Mouse (Mus musculus) forebrain, embryonic 10.5 days (tissue): ENCODE data around the gene Atg4b. TPM values are rescaled to one million over a fixed set of nuclear protein-coding genes. Genes with fewer than 3 reads are reported as not detected.
"Not testable (repeated sequence)": the region's sequence is repeated elsewhere in the genome, so short reads cannot be mapped to it uniquely, and the experiment has no call there.

Experiments used
- DNase-seq: peaks from one replicate; pipeline ENCODE4 v3.0.0-alpha.2; 2017; ENCODE audit warnings: low spot score; ENCODE audit errors: extremely low spot score
- H3K27ac ChIP-seq: fragments of 300-500 bp; sonication (generic); 2 replicates; pipeline ENCODE4 v1.5.1; 2016; ENCODE audit warnings: mild to moderate bottlenecking
- H3K27me3 ChIP-seq: fragments of 300-500 bp; sonication (generic); 2 replicates; pipeline ENCODE4 v1.6.1; 2016; ENCODE audit warnings: mild to moderate bottlenecking; ENCODE audit not compliant: poor library complexity, severe bottlenecking
- H3K36me3 ChIP-seq: fragments of 300-500 bp; sonication (generic); replicated peaks from 2 replicates; pipeline ENCODE4 v1.6.1; 2016; ENCODE audit warnings: mild to moderate bottlenecking, moderate library complexity
- H3K4me1 ChIP-seq: fragments of 300-500 bp; sonication (generic); 2 replicates; pipeline ENCODE4 v1.6.1; 2016
- H3K4me3 ChIP-seq: fragments of 300-500 bp; sonication (generic); 2 replicates; pipeline ENCODE4 v1.5.1; 2016; ENCODE audit warnings: mild to moderate bottlenecking, moderate library complexity
- H3K9me3 ChIP-seq: fragments of 300-500 bp; sonication (generic); 2 replicates; pipeline ENCODE4 v1.6.1; 2016; ENCODE audit warnings: mild to moderate bottlenecking, moderate library complexity
- WGBS: fragments of 180-500 bp; shearing (Covaris S2); methylation state at CpG from one replicate; pipeline ENCODE4 v1.1.7; 2016; 5-methylcytosine and 5-hydroxymethylcytosine counted together
- polyA plus RNA-seq: library from polyadenylated mRNA; unstranded; fragments of >200 nt; fragmentation: Nextera tagmentation; extraction: Ambion mirVana; gene quantifications from 2 replicates; pipeline ENCODE4 v1.2.1, GENCODE M21; 2016

The Atg4b gene
- polyA plus RNA-seq, 1 experiment from 2014 or later, result 90.2 TPM

DNA sequence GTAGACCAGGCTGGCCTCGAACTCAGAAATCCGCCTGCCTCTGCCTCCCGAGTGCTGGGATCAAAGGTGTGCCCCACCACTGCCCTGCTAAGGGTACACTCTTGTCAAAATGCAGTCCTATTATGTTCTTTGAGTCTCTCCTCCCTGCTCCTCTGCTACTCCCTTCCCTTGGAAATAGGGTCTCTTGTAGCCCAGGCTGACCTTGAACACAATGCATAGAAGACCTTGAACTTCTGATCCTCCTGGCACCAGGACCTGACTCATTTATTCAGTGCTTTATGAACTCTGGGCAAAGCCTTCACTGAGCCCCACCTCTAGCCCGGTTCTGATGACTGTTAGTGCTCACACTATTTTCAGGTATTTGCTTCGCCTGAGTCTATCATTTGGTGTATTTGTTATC lies 13.6 kb upstream of the Atg4b start:
- no peak for DNase-seq
- H3K4me3 ChIP-seq, result no peak overlapping the region
- H3K27ac ChIP-seq, result no peak overlapping the region
- no peaks in the 10 kb centered on the region for H3K4me1 ChIP-seq
- 97% methylated on average over 5 of the region's 5 CpGs for WGBS
- no peaks in the 10 kb centered on the region for H3K9me3 ChIP-seq
- H3K36me3 ChIP-seq, result peaks cover 10% of the 10 kb centered on the region
- H3K27me3 ChIP-seq, result no peaks in the 10 kb centered on the region

DNA sequence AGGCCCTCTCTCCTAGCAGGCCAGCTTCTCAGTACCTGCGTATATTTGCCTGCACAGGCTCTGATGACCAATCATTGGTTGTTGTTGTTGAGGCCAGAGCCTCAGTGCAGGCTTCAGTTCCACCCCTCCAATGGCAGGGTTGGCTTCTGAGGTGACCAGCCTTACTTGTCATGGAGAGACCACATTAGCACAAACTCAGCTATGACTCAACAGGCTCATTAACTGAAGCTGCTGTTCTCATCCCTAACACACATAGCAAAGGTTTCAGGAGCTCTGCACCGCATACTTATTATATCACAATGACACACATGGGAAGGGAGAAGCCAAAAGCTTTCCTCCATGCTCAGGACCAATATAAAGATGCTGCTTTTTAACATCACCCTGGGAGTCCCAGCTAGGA lies 10.6 kb upstream of the Atg4b start:
- Histone ChIP-seq H3K4me3 (no peak overlapping the region), H3K36me3 (peaks cover 27% of the 10 kb centered on the region), H3K27me3 (no peaks in the 10 kb centered on the region), H3K4me1 (no peaks in the 10 kb centered on the region), H3K27ac (no peak overlapping the region), H3K9me3 (no peaks in the 10 kb centered on the region)
- no peak for DNase-seq
- 94% methylated on average over 2 of the region's 2 CpGs for WGBS

GRCm38 (mm10) chr1:93741987-93742386 lies 9.3 kb upstream of the Atg4b start:
- no peak overlapping the region for H3K4me3 ChIP-seq
- 87% methylated on average over 4 of the region's 4 CpGs for WGBS
- H3K9me3 ChIP-seq, result no peaks in the 10 kb centered on the region
- H3K27ac ChIP-seq, result no peak overlapping the region
- H3K27me3 ChIP-seq, result no peaks in the 10 kb centered on the region
- DNase-seq, result no peak
- peaks cover 35% of the 10 kb centered on the region for H3K36me3 ChIP-seq
- H3K4me1 ChIP-seq, result no peaks in the 10 kb centered on the region

GRCm38 (mm10) chr1:93742910-93743309 lies 8.4 kb upstream of the Atg4b start:
- DNase-seq, result no peak
- no peaks in the 10 kb centered on the region for H3K9me3 ChIP-seq

DNA sequence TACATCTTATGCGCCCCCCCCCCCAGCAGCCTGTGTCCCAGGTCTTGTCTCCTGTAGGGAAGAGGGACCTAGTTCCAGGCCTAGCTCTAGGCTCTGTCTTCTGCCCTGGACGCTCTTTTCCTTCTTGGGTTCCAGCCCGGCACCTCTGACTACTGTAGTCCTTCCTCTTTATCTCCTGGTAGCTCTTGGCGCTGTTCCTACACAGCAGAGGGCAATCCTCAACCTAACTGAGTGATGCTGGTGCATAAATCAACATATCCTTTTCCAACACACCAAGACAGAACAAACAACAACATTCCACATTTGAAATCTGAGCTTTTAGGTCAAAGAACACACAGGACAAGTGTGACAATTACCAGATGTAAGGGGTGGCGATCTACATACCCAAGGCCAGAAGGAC lies 5.1 kb upstream of the Atg4b start:
- WGBS, result 85% methylated on average over 5 of the region's 5 CpGs
- DNase-seq, result no peak
- Histone ChIP-seq H3K4me1 (no peaks in the 10 kb centered on the region), H3K36me3 (peaks cover 67% of the 10 kb centered on the region), H3K27ac (no peak overlapping the region), H3K27me3 (no peaks in the 10 kb centered on the region), H3K9me3 (no peaks in the 10 kb centered on the region), H3K4me3 (no peak overlapping the region)

More at GRCm38 (mm10) chr1:93742910-93743309, 8.4 kb upstream of the Atg4b start:
- peaks cover 38% of the 10 kb centered on the region for H3K36me3 ChIP-seq
- H3K4me1 ChIP-seq, result no peaks in the 10 kb centered on the region
- H3K4me3 ChIP-seq, result no peak overlapping the region
- no peaks in the 10 kb centered on the region for H3K27me3 ChIP-seq
- no peak overlapping the region for H3K27ac ChIP-seq

GRCm38 (mm10) chr1:93748539-93748938 lies 2.8 kb upstream of the Atg4b start:
- H3K4me3 ChIP-seq, result no peak overlapping the region
- H3K27ac ChIP-seq, result no peak overlapping the region
- H3K27me3 ChIP-seq, result no peaks in the 10 kb centered on the region
- peaks cover 56% of the 10 kb centered on the region for H3K36me3 ChIP-seq
- peaks cover 10% of the 10 kb centered on the region for H3K4me1 ChIP-seq
- 91% methylated on average over 1 of the region's 1 CpGs for WGBS
- no peaks in the 10 kb centered on the region for H3K9me3 ChIP-seq
- no peak for DNase-seq

DNA sequence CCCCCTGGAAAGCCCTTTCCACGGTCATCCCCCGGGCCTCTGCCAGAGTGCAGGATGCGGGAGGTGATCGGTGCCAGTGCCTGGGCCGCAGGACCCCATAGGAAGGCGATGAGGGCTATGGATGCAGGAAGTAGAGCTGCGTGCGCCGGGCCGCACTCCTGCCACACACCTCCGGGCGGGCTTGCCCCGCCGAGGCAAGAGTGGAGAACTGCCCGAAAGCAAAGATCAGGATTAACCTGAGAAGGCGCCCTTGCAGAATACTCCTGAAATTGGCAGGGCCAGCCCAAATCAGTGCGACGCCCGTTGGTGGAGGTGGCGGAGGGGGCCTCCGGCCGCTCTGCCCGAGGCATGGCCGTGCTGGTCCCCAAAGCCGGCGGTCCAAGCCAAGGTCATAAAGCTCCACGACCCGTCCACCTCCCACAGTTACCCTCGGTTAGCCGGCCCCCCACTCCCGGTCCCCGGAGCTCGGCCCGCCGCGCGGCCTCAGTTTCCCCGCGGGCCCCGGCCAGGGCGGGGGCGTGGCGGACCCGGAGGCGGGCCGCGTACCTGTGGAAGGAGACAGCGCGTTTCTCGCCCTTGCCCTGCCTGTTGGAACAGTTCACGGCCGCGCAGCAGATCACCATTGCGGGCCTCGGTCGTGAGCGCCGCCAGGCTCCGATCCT lies 2.7 kb downstream of the Atg4b start:
- peaks cover 31% of the 10 kb centered on the region for H3K4me1 ChIP-seq
- under 1% methylated on average over 59 of the region's 59 CpGs for WGBS
- DNase-seq, result peak; percentile 59

GRCm38 (mm10) chr1:93754573-93755290 lies 3.4 kb downstream of the Atg4b start, which contains the start of gene Thap4:
Gene Thap4 (minus strand): TSS chr1:93754864.
- DNase-seq, result peak; percentile 82
- H3K9me3 ChIP-seq, result no peaks in the 10 kb centered on the region
- H3K36me3 ChIP-seq, result peaks cover 11% of the 10 kb centered on the region
- H3K27me3 ChIP-seq, result no peaks in the 10 kb centered on the region
- H3K4me3 ChIP-seq, result peak within 1 kb of the TSS; percentile 95
- H3K4me1 ChIP-seq, result peaks cover 31% of the 10 kb centered on the region
- under 1% methylated on average over 115 of the region's 121 CpGs for WGBS
- H3K27ac ChIP-seq, result peak within 1 kb of the TSS; percentile 94

More for the DNA sequence above, 2.7 kb downstream of the Atg4b start:
- no peaks in the 10 kb centered on the region for H3K27me3 ChIP-seq
- peak overlapping the region; percentile 95 for H3K4me3 ChIP-seq
- H3K27ac ChIP-seq, result peak overlapping the region; percentile 94
- no peaks in the 10 kb centered on the region for H3K9me3 ChIP-seq
- peaks cover 18% of the 10 kb centered on the region for H3K36me3 ChIP-seq

GRCm38 (mm10) chr1:93755291-93755610 lies 4.0 kb downstream of the Atg4b start:
- under 1% methylated on average over 13 of the region's 13 CpGs for WGBS
- Histone ChIP-seq H3K27me3 (no peaks in the 10 kb centered on the region), H3K9me3 (no peaks in the 10 kb centered on the region), H3K4me1 (peaks cover 31% of the 10 kb centered on the region), H3K4me3 (peak overlapping the region; percentile 95), H3K36me3 (peaks cover 6% of the 10 kb centered on the region), H3K27ac (peak overlapping the region; percentile 94)
- no peak for DNase-seq

- no peak for DNase-seq
- 39% methylated on average over 7 of the region's 7 CpGs for WGBS
- Histone ChIP-seq H3K36me3 (peaks cover 3% of the 10 kb centered on the region), H3K27me3 (no peaks in the 10 kb centered on the region), H3K27ac (peak overlapping the region; percentile 94), H3K4me1 (peaks cover 31% of the 10 kb centered on the region), H3K9me3 (no peaks in the 10 kb centered on the region), H3K4me3 (peak overlapping the region; percentile 95)
Measured at GRCm38 (mm10) chr1:93755618-93756017, 4.3 kb downstream of the Atg4b start.

- peaks cover 31% of the 10 kb centered on the region for H3K4me1 ChIP-seq
- peak overlapping the region; percentile 95 for H3K4me3 ChIP-seq
- no peak overlapping the region for H3K27ac ChIP-seq
- peaks cover 6% of the 10 kb centered on the region; the same call in 1 of the 2 replicates for H3K36me3 ChIP-seq
- no peaks in the 10 kb centered on the region for H3K27me3 ChIP-seq
- H3K9me3 ChIP-seq, result no peaks in the 10 kb centered on the region
- DNase-seq, result no peak
Measured at GRCm38 (mm10) chr1:93756154-93756553, 4.9 kb downstream of the Atg4b start.

GRCm38 (mm10) chr1:93760076-93760475 lies 8.8 kb downstream of the Atg4b start:
- Histone ChIP-seq H3K36me3 (peaks cover 14% of the 10 kb centered on the region; the same call in 1 of the 2 replicates), H3K9me3 (no peaks in the 10 kb centered on the region), H3K4me1 (peaks cover 14% of the 10 kb centered on the region), H3K27ac (no peak overlapping the region), H3K27me3 (no peaks in the 10 kb centered on the region), H3K4me3 (no peak overlapping the region)
- no peak for DNase-seq
- 98% methylated on average over 1 of the region's 1 CpGs for WGBS

- H3K4me3 ChIP-seq, H3K9me3 ChIP-seq, H3K27ac ChIP-seq, DNase-seq, H3K27me3 ChIP-seq, H3K4me1 ChIP-seq: not testable (repeated sequence)
- WGBS, result 90% methylated on average over 3 of the region's 3 CpGs
- H3K36me3 ChIP-seq, result peaks cover 26% of the 10 kb centered on the region
Measured at GRCm38 (mm10) chr1:93763531-93763930, 12.2 kb downstream of the Atg4b start.
